Mouse (Mus musculus) forebrain, embryonic 14.5 days (tissue): ENCODE measurements around the gene Senp2. TPM values are rescaled to one million over a fixed set of nuclear protein-coding genes. Genes with fewer than 3 reads are reported as not detected.

ENCODE experiments used
- ATAC-seq: fragments of 200-750 bp; cut with Nextera tagmentation; 2 replicates; pipeline ENCODE4 v1.8.0; 2017; ENCODE audit warnings: mild to moderate bottlenecking, moderate library complexity
- DNase-seq: peaks from one replicate; pipeline ENCODE4 v3.0.0-alpha.2; 2015; ENCODE audit warnings: low spot score
- H3K27ac ChIP-seq: fragments of 300-500 bp; sonication (generic); 2 replicates; pipeline ENCODE4 v1.5.1; 2014; ENCODE audit warnings: low read depth, mild to moderate bottlenecking, control low read depth, low read length, moderate library complexity
- H3K27me3 ChIP-seq: fragments of 300-500 bp; sonication (generic); replicated peaks from 2 replicates; pipeline ENCODE4 v1.6.1; 2014; ENCODE audit warnings: low read length, control low read depth, mixed read lengths; ENCODE audit not compliant: control insufficient read depth, insufficient read depth
- H3K36me3 ChIP-seq: fragments of 300-500 bp; sonication (generic); 2 replicates; pipeline ENCODE4 v1.6.1; 2014; ENCODE audit warnings: low read length, control low read depth; ENCODE audit not compliant: control insufficient read depth, insufficient read depth
- H3K4me1 ChIP-seq: fragments of 300-500 bp; sonication (generic); 2 replicates; pipeline ENCODE4 v1.6.1; 2014; ENCODE audit warnings: antibody characterized with exemption, low read length, control low read depth; ENCODE audit not compliant: control insufficient read depth, insufficient read depth
- H3K4me2 ChIP-seq: fragments of 300-500 bp; sonication (generic); 2 replicates; pipeline ENCODE4 v1.6.1; 2014; ENCODE audit warnings: mild to moderate bottlenecking, control low read depth, low read length
- H3K4me3 ChIP-seq: fragments of 300-500 bp; sonication (generic); 2 replicates; pipeline ENCODE4 v1.5.1; 2014; ENCODE audit warnings: low read depth, low read length, control low read depth
- H3K9ac ChIP-seq: fragments of 300-500 bp; sonication (generic); 2 replicates; pipeline ENCODE4 v1.6.1; 2014; ENCODE audit warnings: mild to moderate bottlenecking, low read length, control low read depth, moderate library complexity
- H3K9me3 ChIP-seq: fragments of 300-500 bp; sonication (generic); replicated peaks from 2 replicates; pipeline ENCODE4 v1.6.1; 2016; ENCODE audit warnings: low read length, control low read depth, mixed read lengths; ENCODE audit not compliant: control insufficient read depth
- WGBS: fragments of 180-500 bp; shearing (Covaris S2); extraction: QIAGEN DNeasy Blood & Tissue Kit; methylation state at CpG from one replicate; pipeline ENCODE4 v1.1.7; 2014; 5-methylcytosine and 5-hydroxymethylcytosine counted together
- polyA plus RNA-seq: library from polyadenylated mRNA; unstranded; fragments of >200 nt; fragmentation: Nextera tagmentation; extraction: Ambion mirVana; gene quantifications from 2 replicates; pipeline ENCODE4 v1.2.1, GENCODE M21; 2014

The Senp2 gene
- polyA plus RNA-seq, 1 experiment from 2014 or later: 44.4 TPM

- no peak overlapping the region for H3K4me2 ChIP-seq
- H3K27me3 ChIP-seq: no peaks in the 10 kb centered on the region
- H3K9ac ChIP-seq: no peak overlapping the region
- H3K27ac ChIP-seq: no peak overlapping the region
- DNase-seq: no peak
- no peaks in the 10 kb centered on the region for H3K9me3 ChIP-seq
- no peak overlapping the region for H3K4me3 ChIP-seq
- no peaks in the 10 kb centered on the region for H3K4me1 ChIP-seq
- H3K36me3 ChIP-seq: peaks cover 89% of the 10 kb centered on the region
- no peak for ATAC-seq
These were observed 56.3 kb downstream of the Senp2 start for GRCm38 (mm10) chr16:22065536-22065935.

- DNase-seq (no peak), ATAC-seq (no peak)
- Histone ChIP-seq H3K36me3 (peaks cover 81% of the 10 kb centered on the region), H3K9ac (no peak overlapping the region), H3K4me2 (no peak overlapping the region), H3K9me3 (no peaks in the 10 kb centered on the region), H3K4me1 (no peaks in the 10 kb centered on the region), H3K27ac (no peak overlapping the region), H3K4me3 (no peak overlapping the region), H3K27me3 (no peaks in the 10 kb centered on the region)
- WGBS: 94% methylated on average over 8 of the region's 8 CpGs
These were observed 58.1 kb downstream of the Senp2 start for GRCm38 (mm10) chr16:22067406-22067805.

- DNase-seq (no peak), ATAC-seq (no peak)
- Histone ChIP-seq H3K9me3 (no peaks in the 10 kb centered on the region), H3K9ac (no peak overlapping the region), H3K4me1 (no peaks in the 10 kb centered on the region), H3K4me3 (no peak overlapping the region), H3K4me2 (no peak overlapping the region), H3K36me3 (peaks cover 77% of the 10 kb centered on the region), H3K27ac (no peak overlapping the region), H3K27me3 (no peaks in the 10 kb centered on the region)
- 83% methylated on average over 7 of the region's 7 CpGs for WGBS
These were observed 62.1 kb downstream of the Senp2 start for GRCm38 (mm10) chr16:22071361-22071760.

GRCm38 (mm10) chr16:22075067-22075466, 65.8 kb downstream of the Senp2 start:
- no peak overlapping the region for H3K4me3 ChIP-seq
- ATAC-seq (no peak), DNase-seq (no peak)
- H3K36me3 ChIP-seq: peaks cover 80% of the 10 kb centered on the region
- H3K9me3 ChIP-seq: no peaks in the 10 kb centered on the region
- H3K4me1 ChIP-seq: no peaks in the 10 kb centered on the region
- H3K27me3 ChIP-seq: no peaks in the 10 kb centered on the region
- H3K4me2 ChIP-seq: no peak overlapping the region
- no peak overlapping the region for H3K9ac ChIP-seq
- H3K27ac ChIP-seq: no peak overlapping the region
- WGBS: 82% methylated on average over 6 of the region's 6 CpGs

- peaks cover 85% of the 10 kb centered on the region for H3K36me3 ChIP-seq
- 10% methylated on average over 5 of the region's 5 CpGs for WGBS
These were observed 66.7 kb downstream of the Senp2 start for GRCm38 (mm10) chr16:22075829-22076619.

GRCm38 (mm10) chr16:22076620-22076941, 67.3 kb downstream of the Senp2 start:
- H3K4me1 ChIP-seq: no peaks in the 10 kb centered on the region
- ATAC-seq (no peak), DNase-seq (no peak)
- H3K9ac ChIP-seq: no peak overlapping the region
- H3K36me3 ChIP-seq: peaks cover 85% of the 10 kb centered on the region
- no peak overlapping the region for H3K4me2 ChIP-seq
- no peak overlapping the region for H3K4me3 ChIP-seq
- H3K27me3 ChIP-seq: no peaks in the 10 kb centered on the region
- no peaks in the 10 kb centered on the region for H3K9me3 ChIP-seq
- WGBS: 34% methylated on average over 4 of the region's 4 CpGs
- no peak overlapping the region for H3K27ac ChIP-seq

More at GRCm38 (mm10) chr16:22075829-22076619, 66.7 kb downstream of the Senp2 start:
- H3K9me3 ChIP-seq: no peaks in the 10 kb centered on the region
- H3K4me3 ChIP-seq: no peak overlapping the region
- no peaks in the 10 kb centered on the region for H3K27me3 ChIP-seq
- ATAC-seq (no peak), DNase-seq (no peak)
- H3K4me2 ChIP-seq: no peak overlapping the region
- H3K27ac ChIP-seq: 0 out of 2 replicates have a peak overlapping the region, but pooled peaks have one; percentile 14
- H3K4me1 ChIP-seq: no peaks in the 10 kb centered on the region
- no peak overlapping the region for H3K9ac ChIP-seq

GRCm38 (mm10) chr16:22080125-22080710, 70.9 kb downstream of the Senp2 start:
- Histone ChIP-seq H3K27ac (no peak overlapping the region), H3K4me2 (no peak overlapping the region), H3K9me3 (no peaks in the 10 kb centered on the region), H3K27me3 (no peaks in the 10 kb centered on the region), H3K36me3 (peaks cover 71% of the 10 kb centered on the region), H3K9ac (no peak overlapping the region), H3K4me1 (no peaks in the 10 kb centered on the region), H3K4me3 (no peak overlapping the region)
- DNase-seq: no peak
- ATAC-seq: no peak
- 78% methylated on average over 12 of the region's 12 CpGs for WGBS

GRCm38 (mm10) chr16:22085411-22085810, 76.1 kb downstream of the Senp2 start:
- Histone ChIP-seq H3K9me3 (no peaks in the 10 kb centered on the region), H3K36me3 (peaks cover 42% of the 10 kb centered on the region), H3K4me1 (no peaks in the 10 kb centered on the region), H3K9ac (no peak overlapping the region), H3K4me3 (no peak overlapping the region), H3K27ac (no peak overlapping the region), H3K27me3 (no peaks in the 10 kb centered on the region), H3K4me2 (no peak overlapping the region)
- ATAC-seq (no peak), DNase-seq (no peak)
- 72% methylated on average over 4 of the region's 4 CpGs for WGBS

GRCm38 (mm10) chr16:22091255-22091783, 82.0 kb downstream of the Senp2 start:
- Histone ChIP-seq H3K9me3 (no peaks in the 10 kb centered on the region), H3K4me3 (no peak overlapping the region), H3K9ac (no peak overlapping the region), H3K4me2 (no peak overlapping the region), H3K27me3 (no peaks in the 10 kb centered on the region), H3K27ac (no peak overlapping the region), H3K4me1 (no peaks in the 10 kb centered on the region), H3K36me3 (peaks cover 10% of the 10 kb centered on the region; the same call in 1 of the 2 replicates)
- ATAC-seq (no peak), DNase-seq (no peak)
- 92% methylated on average over 3 of the region's 3 CpGs for WGBS
